Mouse (Mus musculus) left cerebral cortex, adult 11 months (tissue): ENCODE measurements around the gene Brinp3.
"Not testable (repeated sequence)": the region's sequence is repeated elsewhere in the genome, so short reads cannot be mapped to it uniquely, and the experiment has no call there.

Experiments
- DNase-seq: peaks from one replicate; pipeline ENCODE4 v3.0.0; 2022; ENCODE audit warnings: low spot score

The Brinp3 gene

DNA sequence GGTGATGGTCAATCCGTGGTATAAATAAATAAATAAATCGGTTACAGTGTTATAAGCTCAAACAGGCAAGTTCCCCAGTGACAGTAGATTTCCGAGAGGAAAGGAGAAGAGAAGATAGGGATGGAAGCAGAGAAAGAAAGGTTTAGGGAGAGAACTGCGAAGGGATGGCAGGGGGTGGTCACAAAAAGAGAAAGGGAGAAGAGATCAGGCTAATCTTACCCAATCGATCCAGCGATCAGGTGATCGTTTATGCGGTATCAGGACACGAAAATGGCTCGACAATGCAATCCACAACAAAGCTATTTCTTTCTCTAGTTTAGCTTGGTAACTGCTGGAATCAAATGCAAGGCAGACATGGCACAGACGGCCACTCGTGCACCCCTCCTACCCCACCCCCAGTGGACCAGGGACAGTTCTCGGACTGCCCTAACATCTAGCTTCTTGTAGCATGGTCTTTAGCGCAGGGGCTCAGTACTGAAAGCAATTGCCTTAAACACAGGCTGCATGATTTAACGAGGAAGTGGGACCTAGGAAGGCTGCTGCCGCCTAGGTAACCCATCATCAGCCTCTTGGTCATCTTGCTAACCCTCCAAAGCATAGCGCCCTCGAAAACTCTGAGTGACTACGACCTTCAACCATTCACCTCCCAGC, at the start of gene Brinp3:
Brinp3 (plus strand) TSS at position 80 of the 651 bp plus-strand sequence.
- no peak for DNase-seq

DNA sequence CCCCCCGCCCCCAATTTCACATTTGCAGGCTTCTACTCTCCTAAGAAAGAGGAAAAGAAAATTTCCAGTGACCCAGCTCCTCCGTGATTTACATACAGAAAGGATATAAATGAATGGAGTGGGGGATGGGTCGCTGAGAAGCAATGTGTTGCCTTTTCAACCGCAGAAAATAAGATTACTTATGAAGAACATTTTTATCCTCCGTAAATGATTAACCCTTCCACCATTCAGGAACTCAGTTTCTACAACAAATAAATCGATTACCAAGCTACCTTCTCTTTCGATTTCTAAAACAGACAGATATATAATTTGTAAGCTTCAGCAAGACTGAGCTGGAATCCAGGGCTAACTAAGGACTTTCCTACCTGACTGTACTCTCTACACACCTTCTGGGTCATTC, 339 bp upstream of the Brinp3 start:
- DNase-seq, result peak; percentile 22

DNA sequence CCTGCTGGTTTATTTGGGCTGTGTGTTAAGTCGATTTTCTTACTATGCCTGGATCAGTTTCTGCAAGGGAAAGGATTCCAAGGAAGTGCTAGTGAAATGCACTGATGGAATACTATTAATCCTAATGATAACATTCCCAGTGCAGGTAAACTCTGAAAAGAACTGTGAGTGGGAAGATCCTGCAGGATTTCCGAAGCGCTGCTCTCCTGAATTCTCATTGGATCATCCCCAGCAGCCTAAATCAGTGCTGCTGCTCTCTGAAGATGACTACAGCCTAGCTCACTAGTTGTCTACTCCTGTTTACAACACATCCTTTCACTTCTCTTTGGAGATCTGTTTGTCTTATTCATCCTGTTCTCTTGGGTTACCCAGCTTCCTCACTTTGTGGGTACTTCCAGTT, 826 bp downstream of the Brinp3 start:
- DNase-seq, result no peak

DNA sequence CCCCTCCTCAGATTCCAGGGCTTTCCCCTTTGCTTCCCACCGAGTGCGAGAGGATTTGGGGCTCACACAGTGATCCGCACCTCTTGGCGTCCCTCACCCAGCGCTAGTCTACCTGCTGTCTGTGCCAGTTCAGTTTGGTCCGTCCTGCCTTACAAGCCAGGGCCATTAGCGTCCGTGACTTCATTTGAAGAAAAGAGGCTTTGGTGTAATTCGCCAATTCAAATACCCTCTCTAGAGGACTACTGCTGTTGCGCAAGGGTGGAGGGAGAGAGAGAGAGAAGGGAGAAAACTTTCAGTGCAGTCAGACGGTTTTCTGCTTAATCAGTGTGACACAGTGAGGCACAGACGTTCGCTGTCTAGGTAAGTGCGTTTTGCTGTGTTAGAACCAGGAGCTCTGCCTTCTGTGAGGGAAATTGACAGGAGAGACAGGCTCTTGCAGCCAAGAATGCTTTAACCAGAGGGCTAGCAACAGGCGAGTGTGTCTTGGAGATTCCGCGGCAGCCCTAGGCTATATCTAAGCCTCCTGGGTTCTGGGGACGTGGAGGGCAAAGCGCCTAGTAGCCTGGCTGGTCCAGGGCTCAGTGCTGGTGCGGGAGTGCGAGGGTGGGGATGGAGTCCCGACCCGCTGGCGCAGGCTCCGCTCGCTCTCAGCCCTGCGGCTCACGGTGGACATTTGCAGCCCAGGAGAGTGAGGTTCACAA, 3.0 kb downstream of the Brinp3 start:
- DNase-seq, result peak; percentile 14

DNA sequence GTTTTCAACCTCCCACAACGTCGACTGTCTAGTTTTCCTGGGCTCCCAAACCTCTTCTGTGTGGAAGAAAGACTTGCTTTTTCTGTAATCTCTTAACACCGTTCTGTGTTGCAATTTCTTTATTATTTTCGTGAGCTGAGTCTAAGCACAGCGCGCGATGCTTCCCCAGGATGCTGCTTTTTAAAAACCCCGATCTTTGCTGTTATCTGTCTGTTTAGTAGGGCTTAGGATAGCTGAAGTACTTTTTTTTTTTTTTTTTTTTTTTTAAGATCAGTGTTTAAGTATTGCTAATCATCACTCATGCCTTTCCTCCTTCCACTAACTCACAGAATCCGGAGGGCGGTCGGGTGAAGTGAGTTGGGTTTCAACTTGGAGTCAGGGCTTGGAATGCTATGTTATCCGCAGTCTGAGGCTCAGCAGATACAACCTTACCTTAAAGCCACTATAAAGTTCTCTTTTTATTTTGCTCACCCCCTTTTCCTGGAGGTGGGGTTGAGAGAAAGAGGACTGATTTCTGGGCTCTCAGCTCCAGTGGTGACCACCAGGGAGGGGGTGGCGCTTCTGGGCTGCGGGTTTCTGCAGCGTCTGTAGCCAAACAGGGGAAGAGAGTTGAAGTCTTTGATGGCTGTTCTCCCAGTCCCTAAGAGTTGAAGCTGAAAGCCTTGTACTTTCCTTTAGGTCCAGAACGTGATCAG, 3.7 kb downstream of the Brinp3 start:
- DNase-seq, result no peak

DNA sequence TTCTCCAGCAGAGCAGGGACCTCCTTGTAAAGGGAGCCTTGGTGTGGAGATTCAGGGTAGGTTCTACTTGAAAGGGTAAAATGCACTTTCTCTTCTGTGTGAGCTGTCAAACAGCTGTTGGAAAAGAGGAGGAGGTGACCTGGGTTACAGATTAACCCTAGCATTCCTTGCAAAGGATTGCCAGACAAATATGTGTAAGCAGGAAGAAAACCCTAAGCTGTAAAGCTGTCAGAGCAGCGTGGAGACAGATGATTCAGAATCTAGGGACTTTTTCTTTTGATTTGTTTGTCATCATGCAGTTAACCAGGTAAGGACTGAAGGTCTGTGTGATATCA, 4.2 kb downstream of the Brinp3 start:
- DNase-seq, result no peak

DNA sequence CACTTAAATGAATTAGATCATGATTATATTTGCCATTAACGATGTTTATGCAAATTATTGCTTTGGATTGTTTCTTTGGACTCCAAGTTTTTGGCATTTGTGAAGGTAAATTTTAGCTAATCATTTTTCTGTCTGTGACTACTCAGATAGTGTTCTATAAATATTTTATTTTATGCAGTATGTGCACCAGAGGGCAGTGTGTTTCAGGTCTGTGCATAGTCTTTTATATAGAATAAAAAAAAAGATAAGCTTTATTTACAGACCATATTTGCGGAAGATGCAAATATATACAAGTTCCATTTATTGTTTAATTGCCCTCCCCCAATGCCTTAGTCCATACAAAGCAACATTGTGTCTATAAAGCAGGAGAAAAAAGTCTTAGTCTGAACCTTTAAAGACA, 20.8 kb downstream of the Brinp3 start:
- DNase-seq, result no peak

DNA sequence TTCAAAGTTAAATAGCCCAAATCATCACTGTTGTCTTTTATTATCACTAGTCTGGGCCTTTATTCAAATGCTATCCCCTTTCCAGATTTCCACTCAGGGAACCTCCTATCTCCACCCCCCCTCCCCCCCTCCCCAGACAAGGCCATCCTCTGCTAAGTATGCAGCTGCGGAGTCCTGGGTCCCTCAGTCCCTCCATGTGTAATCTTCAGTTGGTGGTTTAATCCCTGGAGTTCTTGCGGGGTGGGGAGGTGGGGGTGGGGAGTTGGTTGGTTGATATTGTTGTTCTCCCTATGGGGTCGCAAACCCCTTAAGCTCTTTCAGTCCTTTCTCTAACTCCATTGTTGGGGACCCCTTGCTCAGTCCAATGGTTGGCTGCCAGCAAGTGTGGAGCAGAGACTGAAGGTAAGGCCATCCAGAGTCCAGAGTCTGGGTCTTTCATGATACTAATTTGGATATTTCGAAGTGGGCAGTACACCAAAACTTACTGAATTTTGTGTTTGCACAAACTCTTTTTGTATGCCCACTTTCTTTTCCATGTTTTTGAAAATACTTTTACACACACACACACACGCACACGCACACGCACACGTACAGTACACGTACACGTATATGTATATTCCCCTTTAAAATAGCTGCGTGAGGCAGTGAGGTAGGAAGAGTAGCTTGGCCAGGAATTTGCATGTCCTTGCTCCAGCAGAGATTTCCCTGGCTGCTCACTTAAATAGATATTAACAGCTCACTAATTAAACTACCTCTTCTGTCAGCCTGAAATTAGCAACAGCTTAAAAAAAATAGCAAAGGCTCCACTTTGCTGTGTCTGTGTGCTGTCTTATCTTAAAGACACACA, 29.4 kb downstream of the Brinp3 start:
- DNase-seq, result no peak

DNA sequence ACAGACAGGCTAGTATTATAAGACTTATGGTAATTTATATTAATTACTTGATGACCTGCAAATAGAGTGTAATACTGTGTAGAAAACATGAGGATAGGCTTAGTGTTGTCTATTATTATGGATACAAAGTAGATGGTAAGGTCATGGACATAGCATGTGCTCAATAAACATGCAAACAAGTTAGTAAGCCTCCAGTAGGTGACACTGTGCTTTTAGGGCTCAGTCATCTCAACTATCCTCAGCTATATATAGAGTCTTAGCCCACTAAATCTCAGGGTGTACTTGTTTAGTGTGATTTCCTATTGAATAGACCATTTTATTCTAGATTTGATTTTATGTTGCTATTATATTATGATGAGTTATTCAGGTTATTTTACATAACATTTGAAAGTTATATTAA, 34.0 kb downstream of the Brinp3 start:
- DNase-seq, result no peak

DNA sequence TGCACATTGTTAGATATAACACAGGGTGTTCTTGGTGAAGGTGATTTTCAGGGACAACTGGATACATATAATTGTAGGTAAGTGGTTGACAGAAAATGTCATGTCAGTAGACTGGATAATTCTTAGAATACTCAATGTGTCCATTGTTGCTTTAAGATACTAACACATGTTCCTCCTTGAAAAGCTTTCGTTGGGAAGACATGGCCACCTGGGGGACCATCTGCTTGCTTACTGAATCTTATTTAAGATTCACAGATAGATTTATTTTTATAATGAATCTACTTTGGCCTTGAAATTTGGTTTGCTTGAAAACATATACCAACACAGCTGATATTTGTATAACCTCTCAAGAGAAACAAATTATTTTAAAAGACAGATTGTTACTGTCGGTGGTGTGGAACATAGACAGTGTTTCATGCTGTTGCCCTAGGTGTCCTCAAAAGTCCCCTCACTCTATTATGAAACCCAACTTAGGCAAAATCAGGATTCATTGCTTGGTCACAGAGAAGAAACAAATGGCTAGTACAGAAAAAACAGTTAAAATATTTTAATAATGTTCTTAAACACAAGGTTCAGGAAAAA, 52.4 kb downstream of the Brinp3 start:
- DNase-seq, result no peak

DNA sequence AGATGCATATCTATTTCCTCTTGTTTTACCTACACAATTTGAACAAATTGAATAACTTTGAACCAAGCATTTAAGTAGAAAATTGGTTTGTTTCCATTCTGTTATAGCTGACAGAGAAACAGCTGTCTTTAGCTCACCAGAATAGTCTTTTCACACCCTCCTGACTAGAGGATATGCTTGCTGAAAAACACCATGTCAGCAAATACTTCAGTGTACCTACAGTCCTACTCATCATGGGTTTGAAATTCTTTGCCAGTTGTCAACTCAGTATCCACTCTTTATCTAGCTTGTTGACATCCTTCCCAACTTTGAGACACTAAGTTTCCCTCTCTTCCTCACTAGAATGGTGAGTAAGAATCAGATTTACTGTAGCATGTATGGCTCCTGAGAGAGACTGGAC, 62.4 kb downstream of the Brinp3 start:
- no peak for DNase-seq

DNA sequence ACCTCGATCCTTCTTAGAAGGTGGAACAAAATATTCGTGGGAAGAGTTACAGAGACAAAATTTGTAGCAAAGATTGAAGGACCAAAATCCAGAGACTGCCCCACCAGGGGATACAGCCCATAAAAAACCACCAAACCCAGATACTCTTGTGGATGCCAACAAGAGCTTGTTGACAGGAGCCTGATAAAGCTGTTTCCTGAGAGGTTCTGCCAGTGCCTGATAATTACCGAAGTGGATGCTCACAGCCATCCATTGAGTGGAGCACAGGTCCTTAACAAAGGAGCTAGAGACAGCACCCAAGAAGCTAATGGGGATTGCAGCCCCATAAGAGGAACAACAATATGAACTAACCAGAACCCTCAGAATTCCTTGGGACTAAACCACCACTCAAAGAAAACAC, 67.6 kb downstream of the Brinp3 start:
- no peak for DNase-seq

DNA sequence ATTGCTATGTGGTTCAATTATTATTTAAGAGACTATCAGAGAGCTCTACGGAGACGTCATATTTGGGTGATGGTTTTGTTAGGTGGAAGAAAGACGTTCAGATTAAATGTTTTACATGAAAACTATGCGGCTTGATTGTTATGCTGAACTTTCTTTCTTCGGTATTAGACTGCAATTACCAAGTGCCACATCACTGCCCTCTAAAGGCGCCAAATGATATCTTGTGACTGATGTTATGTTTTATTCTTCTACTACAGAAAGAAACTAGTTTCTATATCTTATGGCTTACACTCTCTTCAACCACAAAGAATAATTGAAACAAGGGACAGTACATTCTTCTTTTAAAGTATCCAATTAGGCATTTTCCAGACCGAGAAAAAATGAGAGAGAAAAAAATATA, 89.6 kb downstream of the Brinp3 start:
- DNase-seq, result no peak

DNA sequence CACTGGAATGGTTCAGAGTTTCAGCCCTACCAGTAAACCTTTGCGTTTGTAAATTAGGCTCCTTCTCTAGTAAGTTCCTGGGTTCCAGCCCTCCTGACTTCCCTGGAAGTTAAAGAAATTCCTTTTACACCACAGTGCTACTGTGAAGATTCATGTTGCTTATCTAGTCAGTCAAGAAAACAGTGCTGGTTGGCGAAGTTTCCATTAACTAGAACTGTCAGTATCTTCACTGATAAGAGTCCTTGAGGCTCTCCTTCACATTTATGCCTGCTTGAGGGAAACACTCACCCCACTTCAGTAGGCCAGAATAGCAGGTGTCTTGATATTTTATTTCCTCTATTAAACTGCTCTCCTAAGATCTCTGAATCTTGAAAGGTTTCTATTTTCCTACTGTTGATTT, 138.3 kb downstream of the Brinp3 start:
- no peak for DNase-seq

DNA sequence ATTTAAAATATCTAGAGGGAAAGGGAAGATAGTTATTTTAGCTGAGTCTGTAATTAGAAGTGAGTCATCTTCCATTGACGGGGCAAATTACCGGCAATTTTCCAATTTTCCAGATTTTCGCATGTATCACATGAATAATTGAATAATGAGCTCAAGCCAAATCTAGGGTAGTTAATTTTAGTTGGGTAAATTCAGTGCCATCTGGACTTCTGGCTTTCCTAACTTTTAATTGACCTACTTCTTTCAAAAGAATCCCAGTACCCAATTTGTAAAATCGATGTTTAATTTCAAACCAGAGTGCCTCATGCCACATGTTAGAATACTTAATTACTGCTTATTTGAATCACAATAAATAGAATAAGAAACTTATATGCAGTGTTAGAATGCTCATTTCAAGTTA, 162.7 kb downstream of the Brinp3 start:
- DNase-seq, result no peak

DNA sequence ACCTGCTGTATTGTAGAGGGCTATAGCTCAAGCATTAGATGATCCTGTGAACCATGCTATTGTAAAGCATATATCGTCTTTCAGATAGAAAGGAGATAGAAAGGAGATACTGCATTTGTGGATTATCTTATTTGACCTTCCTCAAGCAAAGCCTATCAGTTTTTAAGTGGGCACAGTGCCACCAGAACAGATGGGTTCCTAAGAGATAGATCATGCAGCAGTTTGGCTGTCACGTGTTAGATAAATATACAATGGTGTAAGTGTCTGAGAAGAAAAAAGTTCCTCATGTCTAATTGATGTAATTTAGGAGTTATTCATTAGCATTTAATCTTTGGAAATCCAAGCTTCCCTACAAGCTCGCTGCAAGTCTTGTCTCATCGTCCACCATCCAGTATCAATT, 206.2 kb downstream of the Brinp3 start:
- DNase-seq, result no peak

DNA sequence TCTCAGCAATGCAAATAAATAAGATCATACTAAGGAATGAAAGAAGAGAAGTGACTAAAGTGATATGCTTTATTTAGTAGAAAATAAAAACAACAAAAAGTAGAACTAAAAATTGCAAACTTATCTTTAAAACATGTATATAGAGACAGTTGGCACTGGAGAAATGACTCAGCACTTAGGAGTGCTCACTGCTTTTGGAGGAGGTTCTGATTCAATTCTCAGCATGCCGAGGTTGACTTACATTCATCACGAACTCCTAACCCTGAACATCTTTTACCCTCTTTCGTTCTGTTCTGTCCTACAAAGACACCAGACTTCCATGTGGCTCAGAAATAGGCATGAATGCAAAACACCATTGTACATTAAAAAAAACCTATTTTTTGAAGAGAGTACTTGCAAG, 225.0 kb downstream of the Brinp3 start:
- no peak for DNase-seq

DNA sequence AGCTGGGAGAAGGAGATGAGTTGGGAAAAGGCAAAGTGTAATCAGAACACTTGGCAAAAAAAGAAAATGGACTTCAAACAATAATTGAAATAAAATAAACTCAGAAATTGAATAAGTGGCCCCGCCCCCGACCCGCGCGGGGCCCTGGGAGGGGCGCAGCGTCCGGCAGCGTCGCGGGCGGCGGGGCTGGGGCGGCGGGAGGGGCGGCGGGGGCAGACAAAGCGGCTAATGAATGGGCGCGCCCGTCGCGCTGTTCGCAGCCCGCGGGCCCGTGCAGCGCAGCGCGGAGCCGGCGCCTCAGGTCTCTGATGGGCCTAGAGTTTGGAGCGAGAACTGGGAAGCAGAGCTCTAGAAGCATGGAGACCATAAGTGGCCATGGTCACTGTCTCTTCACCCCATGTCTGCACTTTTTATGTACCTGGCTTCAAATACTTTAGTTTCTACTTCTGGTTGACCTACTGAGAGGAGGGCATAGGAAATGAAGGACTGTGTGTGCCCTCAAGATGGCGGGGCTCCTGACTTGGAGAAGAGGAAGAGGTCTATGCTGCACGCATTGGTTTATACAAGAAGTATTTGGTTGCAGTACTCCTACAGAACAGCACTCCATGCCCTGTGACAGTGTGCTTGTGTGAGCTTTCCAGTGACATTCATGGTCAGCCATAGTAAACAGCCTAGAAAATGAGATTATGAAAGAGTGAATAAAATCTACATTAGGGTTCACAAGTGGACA, 230.4 kb downstream of the Brinp3 start:
- not testable (repeated sequence) for DNase-seq

DNA sequence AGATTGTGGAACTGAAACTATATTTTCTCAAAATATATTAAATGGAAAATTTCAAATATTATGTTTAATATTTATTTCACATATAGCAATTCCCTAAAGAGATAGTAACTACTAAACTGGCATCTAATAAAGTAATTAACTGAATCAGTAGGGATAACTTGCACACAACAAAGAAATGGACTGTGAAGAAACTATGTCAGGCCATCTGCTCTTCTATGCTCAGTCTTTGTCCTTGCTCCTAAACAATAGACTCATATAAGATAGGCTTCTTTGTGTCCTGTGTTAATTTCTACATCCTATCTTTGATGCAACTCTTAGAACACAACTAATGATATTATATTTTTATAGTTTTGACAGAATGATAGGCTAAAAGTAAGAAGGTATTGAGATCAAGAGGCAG, 256.5 kb downstream of the Brinp3 start:
- no peak for DNase-seq

DNA sequence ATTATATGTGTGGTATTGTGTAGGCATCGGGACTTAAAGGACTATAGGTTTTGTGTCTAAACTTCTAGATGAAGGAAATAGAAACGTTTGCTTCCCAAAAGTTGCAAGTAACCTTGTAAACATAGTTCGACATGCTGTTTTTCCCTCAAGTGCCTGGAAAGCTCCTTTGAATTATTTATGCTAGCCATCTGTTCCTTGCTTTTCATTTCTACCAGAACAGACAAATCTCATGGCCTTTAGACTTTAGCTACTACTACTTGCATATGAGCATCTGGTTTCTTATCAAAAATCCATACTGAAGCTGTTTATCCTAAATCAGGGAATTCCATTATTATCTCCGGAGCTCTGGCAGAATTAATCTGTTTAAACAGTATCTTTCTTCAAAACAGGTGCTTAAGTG, 288.7 kb downstream of the Brinp3 start:
- DNase-seq, result no peak

DNA sequence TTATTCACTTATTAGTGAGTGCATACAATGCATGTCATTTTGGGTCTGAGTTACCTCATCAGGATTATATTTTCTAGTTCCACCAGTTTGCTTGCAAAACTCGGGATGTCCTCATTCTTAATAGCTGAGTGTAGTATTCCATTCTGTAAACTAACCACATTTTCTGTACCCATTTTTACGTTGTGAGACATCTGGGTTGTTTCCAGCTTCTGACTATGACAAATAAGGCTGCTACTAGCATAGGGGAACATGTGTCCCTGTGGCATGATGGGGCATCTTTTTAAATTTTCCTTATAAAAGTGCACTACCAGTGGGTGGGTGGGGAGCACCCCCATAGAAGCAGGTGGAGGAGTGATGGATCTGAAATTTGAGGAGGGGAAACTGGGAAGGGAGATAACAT, 292.7 kb downstream of the Brinp3 start:
- no peak for DNase-seq

DNA sequence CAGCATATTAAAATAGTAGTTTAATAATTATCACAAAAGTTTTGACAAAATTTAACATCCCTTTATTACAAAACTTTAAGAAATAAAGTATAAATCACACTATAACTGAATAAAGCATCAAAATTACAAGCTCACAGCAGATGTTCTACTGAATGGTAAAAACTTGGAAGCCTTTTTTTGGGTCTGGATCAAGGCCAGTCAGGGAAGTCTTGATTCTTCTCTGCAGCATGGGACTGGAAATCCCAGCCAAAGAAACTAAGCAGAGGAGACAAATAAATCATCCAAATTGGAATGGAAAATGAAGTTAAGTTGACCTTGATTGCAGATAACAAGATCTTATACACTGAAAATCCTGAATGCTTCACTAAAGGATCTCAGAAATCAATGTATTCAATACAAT, 298.3 kb downstream of the Brinp3 start:
- peak; percentile 15 for DNase-seq
